In genomic region chr17:26537722-26538471, GRCm38 (mm10) we compare ENCODE assay signal across 10 mouse cellular contexts. TPM values are rescaled to one million over a fixed set of nuclear protein-coding genes. Genes with fewer than 3 reads are reported as not detected.
DNase-seq lines count a peak whose midpoint lies in the region; ATAC-seq and TF ChIP-seq lines count a peak whose summit lies in the region.
"Had no signal": no experiment of that assay in that cellular context is flagged by ENCODE, and none has a peak within 500 bp of the region (broad histone marks: within the 10 kb centered on the region; RNA-seq: fewer than 3 reads in every experiment).

No protein-coding gene starts in this region.

- no peak overlapping the region for H3K27ac ChIP-seq in heart, embryonic 11.5 days (ENCODE audit: low read depth, low read length)
- H3K27ac ChIP-seq in heart, postnatal 0 days (ENCODE audit: low read depth), result peak overlapping the region; percentile 41
- peak overlapping the region; percentile 70 for H3K27ac ChIP-seq in macrophage
- H3K27ac ChIP-seq: lung, embryonic 15.5 days had no signal

- no peaks in the 10 kb centered on the region for H3K27me3 ChIP-seq in heart, embryonic 11.5 days (ENCODE audit: control insufficient read depth, insufficient read depth, low read length)
- no peaks in the 10 kb centered on the region for H3K27me3 ChIP-seq in heart, postnatal 0 days (ENCODE audit: control insufficient read depth, insufficient read depth, low read length)
- H3K27me3 ChIP-seq: lung, embryonic 15.5 days; Patski had no signal

- peak overlapping the region; percentile 12; the same call in 1 of the 2 replicates for H3K9ac ChIP-seq in heart, embryonic 11.5 days (ENCODE audit: low read depth, low read length)
- no peak overlapping the region for H3K9ac ChIP-seq in heart, postnatal 0 days (replicated peaks; ENCODE audit: low read depth, low read length)
- H3K9ac ChIP-seq: lung, embryonic 15.5 days had no signal

- H3K4me1 ChIP-seq in heart, embryonic 11.5 days (ENCODE audit: control insufficient read depth, insufficient read depth, low read length), result peaks cover 22% of the 10 kb centered on the region
- 0 out of 2 replicates have a peak, but pooled peaks cover 6% of the 10 kb centered on the region for H3K4me1 ChIP-seq in heart, postnatal 0 days (ENCODE audit: control insufficient read depth, insufficient read depth)

- H3K79me2 ChIP-seq in macrophage (ENCODE audit: inconsistent target), result no peaks in the 10 kb centered on the region

- H3K4me2 ChIP-seq in heart, embryonic 11.5 days, result peak overlapping the region; percentile 29; the same call in 1 of the 2 replicates
- no peak overlapping the region for H3K4me2 ChIP-seq in heart, postnatal 0 days (ENCODE audit: low read depth, low read length)
- H3K4me2 ChIP-seq: lung, embryonic 15.5 days had no signal

- TF ChIP-seq EP300 in heart, postnatal 0 days (IDR thresholded peaks at IDR 0.05; ENCODE audit: low read depth), result no peak

- no peaks in the 10 kb centered on the region for H3K36me3 ChIP-seq in heart, embryonic 11.5 days (ENCODE audit: control insufficient read depth, insufficient read depth, low read length)
- H3K36me3 ChIP-seq in heart, postnatal 0 days (replicated peaks; ENCODE audit: control insufficient read depth, insufficient read depth, low read length), result no peaks in the 10 kb centered on the region
- H3K36me3 ChIP-seq in macrophage (ENCODE audit: inconsistent target), result no peaks in the 10 kb centered on the region
- H3K36me3 ChIP-seq: lung, embryonic 15.5 days had no signal

- H3K9me3 ChIP-seq in heart, embryonic 11.5 days (replicated peaks; ENCODE audit: control insufficient read depth, low read length), result no peaks in the 10 kb centered on the region
- H3K9me3 ChIP-seq in heart, postnatal 0 days (replicated peaks; ENCODE audit: control insufficient read depth, low read length), result no peaks in the 10 kb centered on the region
- H3K9me3 ChIP-seq: lung, embryonic 15.5 days had no signal

- no peak for TF ChIP-seq CTCF in heart, postnatal 0 days (IDR thresholded peaks at IDR 0.05; ENCODE audit: low read depth)

- 37% methylated on average over 6 of the region's 6 CpGs for WGBS in heart, embryonic 11.5 days (ENCODE audit: insufficient replicate concordance)
- 35% methylated on average over 6 of the region's 6 CpGs for WGBS in heart, postnatal 0 days
- WGBS in macrophage (ENCODE audit: missing documents), result 20% methylated on average over 6 of the region's 6 CpGs

- H3K4me3 ChIP-seq in heart, embryonic 11.5 days (ENCODE audit: low read depth, low read length), result no peak overlapping the region
- no peak overlapping the region for H3K4me3 ChIP-seq in heart, postnatal 0 days (ENCODE audit: low read depth, low read length)
- peak overlapping the region; percentile 13; the same call in 1 of the 2 replicates for H3K4me3 ChIP-seq in macrophage (ENCODE audit: inconsistent target)
- H3K4me3 ChIP-seq: lung, embryonic 15.5 days had no signal

- no peak for DNase-seq in heart, postnatal 10 days
- peak; percentile 80 for DNase-seq in ES-CJ7 (ENCODE audit: low read depth, low spot score)
- DNase-seq in heart, postnatal 0 days (ENCODE audit: low spot score), result peak; percentile 60
- DNase-seq in frontal cortex, postnatal 10 days (ENCODE audit: low spot score in 2 of 2), result no peak
- no peak for DNase-seq in cerebellum, adult 18-20 months
- DNase-seq in thymus, postnatal 25 days, result no peak

- ATAC-seq in heart, embryonic 11.5 days (replicated peaks; ENCODE audit: insufficient number of reproducible peaks, low FRiP score, low TSS enrichment), result 0 out of 2 replicates have a peak, but pooled peaks have one; percentile 63
- ATAC-seq in heart, postnatal 0 days (ENCODE audit: insufficient read depth, low read depth), result peak; percentile 45; the same call in 1 of the 2 replicates
- ATAC-seq: Patski had no signal

- intact Hi-C loops in heart, postnatal 10 days (cut with DNase I), result no loop called here

RNA-seq across cellular contexts. Expression of gene Ergic1, which starts 23.4 kb away (rescaled TPM):
- polyA plus RNA-seq in heart, embryonic 11.5 days (2014; fragmentation: Nextera tagmentation; extraction: Ambion mirVana), result 147 TPM in 2 replicates
- total RNA-seq in heart, postnatal 10 days (2021), result 10 to 100 TPM; 84.4 to 87.8 TPM
- 148 and 152 TPM in 2 replicates for total RNA-seq in heart, postnatal 0 days (2014; rRNA removed; ENCODE audit: low replicate concordance)
- 50.8 and 53.3 TPM in 2 replicates for polyA plus RNA-seq in heart, postnatal 0 days (2015; fragmentation: Nextera tagmentation; extraction: Ambion mirVana)
- total RNA-seq in macrophage (2018; cell fraction: chromatin; rRNA removed), result 100 to 1,000 TPM in 3 of 26 experiments, 10 to 100 TPM in 23; 27.2 to 136 (median 52.5) TPM
- total RNA-seq in macrophage (2018; cell fraction: cytosol; rRNA removed), result 10 to 100 TPM; 35.4 to 59.1 (median 45.8) TPM
- 100 to 1,000 TPM in 3 of 26 experiments, 10 to 100 TPM in 23; 29.0 to 133 (median 49.8) TPM for total RNA-seq in macrophage (2018; cell fraction: nucleus; rRNA removed)
- 37.4 to 133 TPM (median 109 TPM) in 3 replicates for polyA plus RNA-seq in macrophage (2018)

RNA-seq across cellular contexts. Expression of gene Dusp1, which starts 24.0 kb away (rescaled TPM):
- 30.0 and 33.9 TPM in 2 replicates for polyA plus RNA-seq in heart, embryonic 11.5 days (2014; fragmentation: Nextera tagmentation; extraction: Ambion mirVana)
- total RNA-seq in heart, postnatal 10 days (2021), result 100 to 1,000 TPM in 1 of 2 experiments, 10 to 100 TPM in 1; 60.1 to 100 TPM
- total RNA-seq in heart, postnatal 0 days (2014; rRNA removed; ENCODE audit: low replicate concordance), result 105 and 114 TPM in 2 replicates
- polyA plus RNA-seq in heart, postnatal 0 days (2015; fragmentation: Nextera tagmentation; extraction: Ambion mirVana), result 23.1 and 24.0 TPM in 2 replicates
- 1,000 to 10,000 TPM in 8 of 26 experiments, 100 to 1,000 TPM in 14, 10 to 100 TPM in 4; 36.2 to 1,811 (median 533) TPM for total RNA-seq in macrophage (2018; cell fraction: chromatin; rRNA removed)
- 1,000 to 10,000 TPM in 5 of 26 experiments, 100 to 1,000 TPM in 14, 10 to 100 TPM in 7; 20.0 to 1,690 (median 314) TPM for total RNA-seq in macrophage (2018; cell fraction: cytosol; rRNA removed)
- total RNA-seq in macrophage (2018; cell fraction: nucleus; rRNA removed), result 1,000 to 10,000 TPM in 9 of 26 experiments, 100 to 1,000 TPM in 14, 10 to 100 TPM in 3; 28.6 to 2,287 (median 592) TPM
- polyA plus RNA-seq in macrophage (2018), result 10.8 to 29.7 TPM (median 28.3 TPM) in 3 replicates

Comparison
In these comparisons a context has a peak if more than half of its experiments do, and no peak if none do; other contexts are left out.
1. DNase-seq: peak in ES-CJ7 (single experiment) and heart, postnatal 0 days (single experiment); none in heart, postnatal 10 days (0 of 2), frontal cortex, postnatal 10 days (0 of 2), cerebellum, adult 18-20 months (0 of 2) and thymus, postnatal 25 days (single experiment).